Mouse (Mus musculus): ENCODE results near the gene Zdhhc17. TPM values are rescaled to one million over a fixed set of nuclear protein-coding genes. Genes with fewer than 3 reads are reported as not detected.

Gene Zdhhc17
- total RNA-seq (2021): 10 to 100 TPM; 24.8 to 27.7 TPM

GRCm38 (mm10) chr10:111009641-111010479 lies at the start of gene Zdhhc17:
TSS of gene Zdhhc17 (minus strand) at chr10:111010140.
- peak; percentile 85 for DNase-seq (ENCODE audit: low spot score)
- intact Hi-C loops (cut with DNase I): loop anchor here (5.0 kb wide), 1 partner anchor 87 kb away; no protein-coding TSS in a partner anchor

- no peak for DNase-seq (ENCODE audit: low spot score)
- intact Hi-C loops (cut with DNase I): no loop called here
Observed at GRCm38 (mm10) chr10:111055770-111056169, 45.8 kb upstream of the Zdhhc17 start.

- no peak for DNase-seq (ENCODE audit: low spot score)
- intact Hi-C loops (cut with DNase I): no loop called here
Observed at GRCm38 (mm10) chr10:111051606-111052005, 41.7 kb upstream of the Zdhhc17 start.

- intact Hi-C loops (cut with DNase I): no loop called here
- DNase-seq (ENCODE audit: low spot score): no peak
Observed at GRCm38 (mm10) chr10:111050511-111050910, 40.6 kb upstream of the Zdhhc17 start.

GRCm38 (mm10) chr10:111050061-111050460 lies 40.1 kb upstream of the Zdhhc17 start:
- DNase-seq (ENCODE audit: low spot score): no peak
- intact Hi-C loops (cut with DNase I): no loop called here

GRCm38 (mm10) chr10:111047895-111048294 lies 38.0 kb upstream of the Zdhhc17 start:
- intact Hi-C loops (cut with DNase I): loop anchor here (10.0 kb wide), 1 partner anchor 47 kb away; no protein-coding TSS in a partner anchor
- DNase-seq (ENCODE audit: low spot score): no peak

- intact Hi-C loops (cut with DNase I): loop anchor here (10.0 kb wide), 1 partner anchor 55 kb away; no protein-coding TSS in a partner anchor
Observed at GRCm38 (mm10) chr10:111040078-111040656, 30.2 kb upstream of the Zdhhc17 start.

GRCm38 (mm10) chr10:111036851-111037250 lies 26.9 kb upstream of the Zdhhc17 start:
- DNase-seq (ENCODE audit: low spot score): no peak
- intact Hi-C loops (cut with DNase I): no loop called here

More at GRCm38 (mm10) chr10:111040078-111040656, 30.2 kb upstream of the Zdhhc17 start:
- DNase-seq (ENCODE audit: low spot score): no peak

- intact Hi-C loops (cut with DNase I): no loop called here
- DNase-seq (ENCODE audit: low spot score): no peak
Observed at GRCm38 (mm10) chr10:111035134-111035533, 25.2 kb upstream of the Zdhhc17 start.

- intact Hi-C loops (cut with DNase I): loop anchor here (2.0 kb wide), 1 partner anchor 17 kb away; no protein-coding TSS in a partner anchor
Observed at GRCm38 (mm10) chr10:111031511-111032365, 21.8 kb upstream of the Zdhhc17 start.

GRCm38 (mm10) chr10:111030845-111031244 lies 20.9 kb upstream of the Zdhhc17 start:
- intact Hi-C loops (cut with DNase I): loop anchor here (2.0 kb wide), 1 partner anchor 16 kb away; no protein-coding TSS in a partner anchor
- DNase-seq (ENCODE audit: low spot score): no peak

More at GRCm38 (mm10) chr10:111031511-111032365, 21.8 kb upstream of the Zdhhc17 start:
- DNase-seq (ENCODE audit: low spot score): no peak

- DNase-seq (ENCODE audit: low spot score): no peak
- intact Hi-C loops (cut with DNase I): no loop called here
Observed at GRCm38 (mm10) chr10:111026106-111026505, 16.2 kb upstream of the Zdhhc17 start.

GRCm38 (mm10) chr10:111024746-111025145 lies 14.8 kb upstream of the Zdhhc17 start:
- DNase-seq (ENCODE audit: low spot score): no peak
- intact Hi-C loops (cut with DNase I): no loop called here

GRCm38 (mm10) chr10:111014476-111014875 lies 4.5 kb upstream of the Zdhhc17 start:
- peak; percentile 39 for DNase-seq (ENCODE audit: low spot score)
- intact Hi-C loops (cut with DNase I): loop anchor here (2.0 kb wide), 1 partner anchor 16 kb away; no protein-coding TSS in a partner anchor

- intact Hi-C loops (cut with DNase I): no loop called here
Observed at GRCm38 (mm10) chr10:111013265-111013664, 3.3 kb upstream of the Zdhhc17 start.

GRCm38 (mm10) chr10:111012496-111013038 lies 2.6 kb upstream of the Zdhhc17 start:
- DNase-seq (ENCODE audit: low spot score): no peak
- intact Hi-C loops (cut with DNase I): no loop called here

More at GRCm38 (mm10) chr10:111013265-111013664, 3.3 kb upstream of the Zdhhc17 start:
- DNase-seq (ENCODE audit: low spot score): no peak

GRCm38 (mm10) chr10:111011226-111011765 lies 1.4 kb upstream of the Zdhhc17 start:
- DNase-seq (ENCODE audit: low spot score): no peak
- intact Hi-C loops (cut with DNase I): no loop called here

GRCm38 (mm10) chr10:111010480-111011225 lies 713 bp upstream of the Zdhhc17 start:
- intact Hi-C loops (cut with DNase I): no loop called here
- no peak for DNase-seq (ENCODE audit: low spot score)

All from heart, postnatal 25 days (tissue).